Mouse (Mus musculus) small intestine, adult 2 months (tissue): ENCODE data around the gene C9. TPM values are rescaled to one million over a fixed set of nuclear protein-coding genes. Genes with fewer than 3 reads are reported as not detected.

ENCODE experiments used
- H3K27ac ChIP-seq: fragments of 200-500 bp; 2 replicates; pipeline ENCODE4 v1.5.1; 2012; ENCODE audit warnings: low read depth, low read length, control low read depth, inconsistent platforms; ENCODE audit not compliant: insufficient read depth
- H3K27me3 ChIP-seq: fragments of 200-500 bp; 2 replicates; pipeline ENCODE4 v1.6.1; 2012; ENCODE audit warnings: mild to moderate bottlenecking, moderate library complexity, low read length, inconsistent platforms; ENCODE audit not compliant: control insufficient read depth, insufficient read depth
- H3K36me3 ChIP-seq: fragments of 200-500 bp; 2 replicates; pipeline ENCODE4 v1.6.1; 2012; ENCODE audit warnings: mild to moderate bottlenecking, low read length, control low read depth, inconsistent platforms; ENCODE audit not compliant: control insufficient read depth, insufficient read depth
- H3K4me1 ChIP-seq: fragments of 200-500 bp; 2 replicates; pipeline ENCODE4 v1.6.1; 2012; ENCODE audit warnings: low read length, inconsistent platforms, mixed read lengths; ENCODE audit not compliant: control insufficient read depth, insufficient read depth, insufficient read length
- H3K4me3 ChIP-seq: fragments of 200-500 bp; 2 replicates; pipeline ENCODE4 v1.5.1; 2012; ENCODE audit warnings: low read depth, mild to moderate bottlenecking, control low read depth, inconsistent platforms, low read length, moderate library complexity
- CTCF ChIP-seq: fragments of 200-500 bp; IDR thresholded peaks from 2 replicates; pipeline ENCODE4 v1.5.1; 2012; ENCODE audit warnings: low read depth, mild to moderate bottlenecking, control low read depth, inconsistent platforms, low read length, moderate library complexity, mixed read lengths; ENCODE audit not compliant: insufficient replicate concordance, insufficient read length; ENCODE audit errors: extremely low read depth
- POLR2A ChIP-seq: fragments of 200-500 bp; IDR thresholded peaks from 2 replicates; pipeline ENCODE4 v1.6.1; 2012; ENCODE audit warnings: low read depth, mild to moderate bottlenecking, control low read depth, inconsistent platforms, low read length, moderate library complexity
- WGBS: fragments of 180-500 bp; shearing (Covaris S2); methylation state at CpG from one replicate; pipeline ENCODE4 v1.1.7; 2018; 5-methylcytosine and 5-hydroxymethylcytosine counted together
- polyA plus RNA-seq: library from polyadenylated mRNA; depleted of rRNA; stranded (reverse); fragments of >200 nt; gene quantifications from 2 replicates; pipeline ENCODE4 v1.2.3, GENCODE M21; 2012; rRNA removed

Gene C9
- polyA plus RNA-seq = not detected in 2 replicates

DNA sequence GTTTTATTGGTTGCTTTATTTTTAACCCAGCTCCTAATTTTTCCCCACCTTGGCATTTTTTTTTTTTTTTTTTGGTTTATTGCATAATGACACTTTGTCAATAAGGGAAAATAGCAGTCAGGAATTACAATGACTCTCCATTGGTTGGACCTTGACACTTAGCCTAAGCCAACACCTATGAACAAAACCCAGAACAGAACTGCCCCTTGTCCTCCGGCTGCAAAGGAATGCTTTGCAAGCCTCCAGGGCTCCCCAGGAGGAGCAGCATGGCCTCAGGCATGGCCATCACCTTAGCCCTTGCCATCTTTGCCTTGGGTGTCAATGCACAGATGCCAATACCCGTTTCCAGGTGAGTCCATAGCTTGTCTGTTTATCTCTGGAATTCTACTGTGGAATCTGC, at the start of gene C9:
Gene C9, plus strand, starts transcription at position 193 of the 400 bp plus-strand sequence.
- no peaks in the 10 kb centered on the region for H3K27me3 ChIP-seq
- TF ChIP-seq CTCF (no peak), POLR2A (no peak)
- H3K4me1 ChIP-seq = peaks cover 2% of the 10 kb centered on the region; the same call in 1 of the 2 replicates
- no peaks in the 10 kb centered on the region for H3K36me3 ChIP-seq
- WGBS = 34% methylated on average over 2 of the region's 2 CpGs
- H3K4me3 ChIP-seq = no peak within 1 kb of the TSS
- H3K27ac ChIP-seq = no peak within 1 kb of the TSS

DNA sequence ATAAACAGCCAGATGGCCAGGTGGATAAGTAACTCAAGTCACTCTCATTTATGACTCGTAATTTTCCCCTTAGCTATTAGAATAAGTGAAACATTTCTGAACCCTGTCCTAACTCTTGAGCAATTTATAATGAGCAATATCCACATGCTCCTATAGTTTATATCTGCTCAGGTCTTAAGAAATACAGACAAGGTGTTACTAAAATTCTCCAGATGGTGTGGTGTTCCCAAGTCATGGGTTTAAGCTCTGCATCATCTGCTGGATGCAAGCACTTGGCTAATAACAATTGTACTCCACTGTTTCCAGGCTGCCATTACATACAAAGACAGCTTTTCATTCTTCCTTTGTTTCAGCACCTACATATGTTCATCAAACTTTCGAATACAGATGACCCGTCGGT, 46.9 kb upstream of the C9 start:
- TF ChIP-seq POLR2A (no peak), CTCF (no peak)
- no peaks in the 10 kb centered on the region for H3K27me3 ChIP-seq
- WGBS = 86% methylated on average over 4 of the region's 4 CpGs

DNA sequence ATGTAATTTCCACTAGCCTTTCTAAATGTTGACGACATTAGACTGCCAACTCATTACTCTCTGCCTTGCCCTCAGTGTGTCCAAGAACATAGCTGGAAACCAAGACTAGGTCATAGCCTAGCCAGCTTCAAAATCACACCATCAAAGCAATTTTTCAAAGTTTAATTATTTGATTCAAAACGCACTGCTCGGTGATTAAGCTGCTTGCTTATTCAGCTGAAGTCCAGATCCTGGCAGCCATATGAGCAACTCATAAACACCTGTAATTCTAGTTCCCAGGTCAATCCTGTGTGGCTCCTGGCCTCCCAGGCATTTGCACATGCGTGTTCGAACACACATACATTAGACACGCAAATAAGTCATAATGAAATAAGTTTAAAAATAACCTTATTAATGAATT, 46.2 kb upstream of the C9 start:
- WGBS = 86% methylated on average over 6 of the region's 6 CpGs

More for the DNA sequence above, 46.9 kb upstream of the C9 start:
- Histone ChIP-seq H3K4me1 (no peaks in the 10 kb centered on the region), H3K36me3 (no peaks in the 10 kb centered on the region), H3K27ac (no peak overlapping the region), H3K4me3 (no peak overlapping the region)

DNA sequence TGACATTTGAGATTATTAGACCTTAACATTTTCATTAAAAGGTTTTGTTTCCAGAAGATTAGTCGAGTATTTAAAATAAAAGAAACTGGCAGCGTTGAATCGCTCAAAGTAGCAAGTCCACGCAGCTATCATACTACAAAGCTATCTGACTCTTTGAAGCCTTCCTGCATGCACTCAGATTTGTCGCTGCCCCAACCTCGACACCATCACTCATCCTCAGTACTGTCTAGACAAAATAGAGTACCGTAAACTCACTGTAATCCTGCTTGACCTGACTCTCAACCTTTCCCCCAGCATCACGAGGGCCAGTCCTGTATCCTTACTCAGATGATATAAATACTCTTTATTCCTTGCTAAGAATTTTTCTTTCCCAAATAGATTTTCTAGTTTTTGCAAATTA, 45.0 kb upstream of the C9 start:
- no peak for TF ChIP-seq CTCF
- no peak for TF ChIP-seq POLR2A
- 78% methylated on average over 8 of the region's 8 CpGs for WGBS
- no peaks in the 10 kb centered on the region for H3K27me3 ChIP-seq

More for the DNA sequence above, 46.2 kb upstream of the C9 start:
- Histone ChIP-seq H3K27me3 (no peaks in the 10 kb centered on the region), H3K4me1 (no peaks in the 10 kb centered on the region), H3K27ac (no peak overlapping the region), H3K4me3 (no peak overlapping the region), H3K36me3 (no peaks in the 10 kb centered on the region)
- TF ChIP-seq POLR2A (no peak), CTCF (no peak)

DNA sequence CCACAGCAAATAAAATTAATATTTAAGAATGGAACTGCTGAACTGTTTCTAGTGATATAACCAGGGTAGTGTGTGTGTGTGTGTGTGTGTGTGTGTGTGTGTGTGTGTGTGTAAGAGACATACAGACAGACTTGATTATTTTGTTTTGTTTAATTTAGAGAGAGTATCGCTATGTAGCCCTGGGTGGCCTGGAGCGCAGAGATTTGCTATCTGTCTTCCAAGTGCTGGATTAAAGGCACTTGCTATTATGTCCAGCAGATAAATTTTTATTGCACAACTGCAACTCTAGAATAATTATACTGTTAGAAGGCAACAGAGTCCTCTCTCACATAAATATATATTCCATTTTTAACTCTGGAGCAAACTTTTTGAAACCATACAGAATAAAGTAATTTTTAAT, 42.7 kb upstream of the C9 start:
- Histone ChIP-seq H3K4me1 (peaks cover 6% of the 10 kb centered on the region), H3K4me3 (no peak overlapping the region), H3K27ac (no peak overlapping the region), H3K27me3 (no peaks in the 10 kb centered on the region), H3K36me3 (no peaks in the 10 kb centered on the region)
- WGBS = 56% methylated on average over 2 of the region's 2 CpGs
- TF ChIP-seq CTCF (no peak), POLR2A (no peak)

More for the DNA sequence above, 45.0 kb upstream of the C9 start:
- no peak overlapping the region for H3K27ac ChIP-seq
- no peaks in the 10 kb centered on the region for H3K4me1 ChIP-seq
- H3K4me3 ChIP-seq = no peak overlapping the region
- no peaks in the 10 kb centered on the region for H3K36me3 ChIP-seq

DNA sequence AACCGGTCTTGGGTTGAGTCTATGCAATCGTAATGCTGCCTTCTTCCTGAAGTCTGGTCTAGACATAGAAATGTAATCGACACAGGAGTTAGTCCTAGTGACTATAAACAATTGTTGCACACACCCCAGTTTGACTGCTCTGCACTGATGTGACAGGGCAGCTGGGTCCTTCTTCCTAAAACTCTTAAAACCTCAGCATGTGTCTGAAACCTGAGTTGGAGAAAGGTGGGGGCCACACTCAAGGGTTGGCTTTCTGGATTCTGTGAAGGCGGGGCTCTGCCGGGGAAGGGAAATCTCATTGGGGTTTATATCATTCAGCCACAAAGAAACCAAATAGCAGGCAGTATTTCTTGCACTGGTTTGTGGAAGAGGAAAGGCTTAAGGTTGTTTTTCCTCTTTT, 41.0 kb upstream of the C9 start:
- Histone ChIP-seq H3K4me3 (no peak overlapping the region), H3K36me3 (no peaks in the 10 kb centered on the region), H3K27me3 (no peaks in the 10 kb centered on the region), H3K27ac (no peak overlapping the region), H3K4me1 (peaks cover 6% of the 10 kb centered on the region)
- TF ChIP-seq CTCF = no peak
- TF ChIP-seq POLR2A = no peak
- 74% methylated on average over 5 of the region's 5 CpGs for WGBS

DNA sequence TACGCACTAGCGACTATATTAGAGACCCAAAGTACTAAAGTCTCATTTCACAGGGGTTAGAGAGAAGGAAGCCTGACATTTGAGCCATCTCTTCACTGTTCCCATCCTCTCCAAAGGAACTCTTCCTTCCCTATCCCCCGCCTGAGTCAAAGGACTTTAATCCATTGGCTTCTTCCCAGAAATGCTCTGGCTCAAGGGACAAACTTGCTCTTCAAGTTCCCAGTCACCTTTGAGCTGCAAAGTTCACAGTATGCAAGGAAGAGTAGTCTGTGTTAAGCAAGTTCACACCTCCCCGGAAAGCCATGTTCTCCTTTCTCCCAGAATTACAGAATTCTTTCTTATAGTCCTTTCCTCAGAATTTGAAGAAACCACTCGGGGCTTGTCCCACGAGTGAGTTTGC, 38.4 kb upstream of the C9 start:
- H3K27me3 ChIP-seq = no peaks in the 10 kb centered on the region
- H3K27ac ChIP-seq = no peak overlapping the region
- H3K36me3 ChIP-seq = no peaks in the 10 kb centered on the region
- no peak overlapping the region for H3K4me3 ChIP-seq
- 65% methylated on average over 6 of the region's 6 CpGs for WGBS
- H3K4me1 ChIP-seq = peaks cover 6% of the 10 kb centered on the region
- TF ChIP-seq CTCF = no peak
- no peak for TF ChIP-seq POLR2A
